Mouse (Mus musculus): ENCODE results near the gene Pyroxd2. TPM values are rescaled to one million over a fixed set of nuclear protein-coding genes. Genes with fewer than 3 reads are reported as not detected.
A peak's percentile ranks its signal among the peaks of the same experiment; 100 is the strongest.
"Not testable (repeated sequence)": the region's sequence is repeated elsewhere in the genome, so short reads cannot be mapped to it uniquely, and the experiment has no call there.

Pyroxd2 gene
- polyA plus RNA-seq, 2 experiments = 2.9 to 6.5 TPM

DNA sequence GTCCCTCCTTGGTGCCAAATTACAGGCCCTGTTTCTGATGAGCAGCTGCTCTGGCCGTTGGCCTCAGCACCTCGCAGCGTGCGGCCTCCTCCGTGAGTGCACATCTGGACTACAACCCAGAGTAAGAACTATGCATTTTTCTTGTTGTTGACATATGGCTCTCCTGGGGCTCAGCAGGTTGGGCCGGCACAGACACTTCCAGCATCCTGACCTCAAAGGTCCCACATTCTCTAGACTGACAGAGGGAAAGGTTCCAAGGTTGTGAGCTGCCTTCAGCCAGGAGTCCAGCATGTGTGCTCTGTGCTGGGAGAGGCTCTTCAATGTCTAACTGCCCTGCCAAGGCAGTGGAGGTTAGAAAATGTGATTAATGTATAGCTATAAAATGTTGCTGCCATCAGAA lies 55.2 kb downstream of the Pyroxd2 start:
- Histone ChIP-seq H3K9ac (ENCODE audit: low read depth, low read length, severe bottlenecking) (no peak overlapping the region), H3K36me3 (ENCODE audit: control insufficient read depth, insufficient read depth, low read length) (no peaks in the 10 kb centered on the region), H3K27ac (replicated peaks; ENCODE audit: low read depth, low read length) (no peak overlapping the region), H3K27me3 (ENCODE audit: control insufficient read depth, insufficient read depth, low read length) (no peaks in the 10 kb centered on the region), H3K9me3 (ENCODE audit: control insufficient read depth, low read length) (no peaks in the 10 kb centered on the region), H3K4me2 (replicated peaks; ENCODE audit: low read depth, low read length, severe bottlenecking) (no peak overlapping the region), H3K4me3 (replicated peaks; ENCODE audit: low read length) (no peak overlapping the region), H3K4me1 (ENCODE audit: control insufficient read depth, insufficient read depth, low read length) (no peaks in the 10 kb centered on the region; the same call in 1 of the 2 replicates)
- DNase-seq (ENCODE audit: low spot score) (no peak), ATAC-seq (ENCODE audit: low FRiP score, low read depth) (0 out of 2 replicates have a peak, but pooled peaks have one; percentile 53)
- no peak for TF ChIP-seq POLR2A (IDR thresholded peaks at IDR 0.05; ENCODE audit: borderline replicate concordance, extremely low read depth, insufficient read depth, insufficient read length)
- 15% methylated on average over 6 of the region's 6 CpGs for WGBS

DNA sequence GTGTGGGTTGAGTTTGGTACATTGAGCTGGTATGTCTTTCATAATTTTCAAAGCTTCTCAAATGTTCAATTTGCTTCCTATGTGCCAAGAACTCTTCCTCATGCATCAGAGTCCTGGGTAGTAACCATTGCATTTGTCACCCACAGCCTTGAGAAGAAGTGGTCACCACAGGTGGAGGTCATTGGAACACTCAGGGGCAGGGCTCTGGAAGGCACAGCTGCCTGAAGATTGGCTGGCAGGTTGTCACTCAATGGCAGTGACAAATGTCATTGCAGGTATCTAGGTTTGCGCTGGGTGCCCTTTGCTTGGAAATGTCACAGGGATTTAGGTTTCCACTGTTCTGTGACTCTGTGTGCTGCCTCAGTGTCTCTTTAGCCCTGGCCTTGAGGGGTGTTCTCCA lies 62.3 kb downstream of the Pyroxd2 start:
- H3K4me1 ChIP-seq (ENCODE audit: control insufficient read depth, insufficient read depth, low read length) = no peaks in the 10 kb centered on the region
- no peaks in the 10 kb centered on the region for H3K27me3 ChIP-seq (ENCODE audit: control insufficient read depth, insufficient read depth, low read length)
- TF ChIP-seq POLR2A (IDR thresholded peaks at IDR 0.05; ENCODE audit: borderline replicate concordance, extremely low read depth, insufficient read depth, insufficient read length) = no peak
- DNase-seq (ENCODE audit: low spot score) (no peak), ATAC-seq (ENCODE audit: low FRiP score, low read depth) (no peak)
- no peak overlapping the region for H3K4me2 ChIP-seq (replicated peaks; ENCODE audit: low read depth, low read length, severe bottlenecking)
- WGBS = 79% methylated on average over 1 of the region's 1 CpGs
- no peaks in the 10 kb centered on the region for H3K9me3 ChIP-seq (ENCODE audit: control insufficient read depth, low read length)
- no peak overlapping the region for H3K27ac ChIP-seq (replicated peaks; ENCODE audit: low read depth, low read length)
- H3K36me3 ChIP-seq (ENCODE audit: control insufficient read depth, insufficient read depth, low read length) = no peaks in the 10 kb centered on the region
- H3K4me3 ChIP-seq (replicated peaks; ENCODE audit: low read length) = no peak overlapping the region
- H3K9ac ChIP-seq (ENCODE audit: low read depth, low read length, severe bottlenecking) = no peak overlapping the region

DNA sequence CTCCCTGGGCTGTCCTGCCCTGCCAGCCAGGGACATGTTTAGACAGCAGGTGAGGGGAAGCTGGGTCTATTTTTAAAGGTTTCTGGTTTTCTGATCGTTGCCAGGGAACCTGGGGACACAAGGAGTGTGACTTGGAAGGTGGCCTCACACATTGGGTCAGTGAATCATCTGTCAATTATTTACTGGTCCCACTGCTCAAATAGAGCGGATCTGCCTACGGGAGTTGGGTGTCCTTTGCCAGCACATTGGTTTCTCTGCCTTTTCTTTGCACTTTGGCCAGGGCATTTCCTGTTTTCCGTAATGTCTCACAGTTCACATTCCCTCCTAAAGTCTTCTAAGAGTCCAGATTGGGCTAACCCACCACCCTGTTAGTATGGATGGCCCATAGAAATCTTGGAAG lies 62.8 kb downstream of the Pyroxd2 start:
- TF ChIP-seq POLR2A (IDR thresholded peaks at IDR 0.05; ENCODE audit: borderline replicate concordance, extremely low read depth, insufficient read depth, insufficient read length) = no peak
- DNase-seq (ENCODE audit: low spot score) = no peak
- Histone ChIP-seq H3K4me2 (replicated peaks; ENCODE audit: low read depth, low read length, severe bottlenecking) (no peak overlapping the region), H3K9ac (ENCODE audit: low read depth, low read length, severe bottlenecking) (no peak overlapping the region), H3K4me1 (ENCODE audit: control insufficient read depth, insufficient read depth, low read length) (no peaks in the 10 kb centered on the region), H3K4me3 (replicated peaks; ENCODE audit: low read length) (no peak overlapping the region), H3K9me3 (ENCODE audit: control insufficient read depth, low read length) (no peaks in the 10 kb centered on the region), H3K27ac (replicated peaks; ENCODE audit: low read depth, low read length) (no peak overlapping the region), H3K36me3 (ENCODE audit: control insufficient read depth, insufficient read depth, low read length) (no peaks in the 10 kb centered on the region), H3K27me3 (ENCODE audit: control insufficient read depth, insufficient read depth, low read length) (no peaks in the 10 kb centered on the region)
- WGBS = 74% methylated on average over 4 of the region's 4 CpGs
- no peak for ATAC-seq (ENCODE audit: low FRiP score, low read depth)

DNA sequence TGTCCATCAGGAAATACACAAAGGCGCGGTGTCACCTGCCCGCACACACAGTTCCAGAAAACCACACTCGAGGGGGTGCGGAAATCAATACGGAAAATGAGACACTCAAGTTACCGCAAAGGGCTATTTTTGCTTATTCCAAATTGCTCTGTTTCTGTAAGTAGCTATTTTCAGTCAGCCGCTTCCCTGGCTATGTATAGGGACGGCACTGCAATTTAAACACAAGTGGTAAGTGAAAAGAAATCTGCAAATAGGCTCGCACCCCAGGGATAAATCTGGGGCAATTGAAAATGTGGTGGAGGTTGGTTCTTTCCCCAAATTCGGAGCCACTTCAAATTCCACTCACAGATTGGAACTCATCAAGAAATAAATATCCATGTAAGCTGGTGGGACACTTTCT lies 63.3 kb downstream of the Pyroxd2 start:
- 81% methylated on average over 11 of the region's 11 CpGs for WGBS
- ATAC-seq (ENCODE audit: low FRiP score, low read depth) (no peak), DNase-seq (ENCODE audit: low spot score) (no peak)

DNA sequence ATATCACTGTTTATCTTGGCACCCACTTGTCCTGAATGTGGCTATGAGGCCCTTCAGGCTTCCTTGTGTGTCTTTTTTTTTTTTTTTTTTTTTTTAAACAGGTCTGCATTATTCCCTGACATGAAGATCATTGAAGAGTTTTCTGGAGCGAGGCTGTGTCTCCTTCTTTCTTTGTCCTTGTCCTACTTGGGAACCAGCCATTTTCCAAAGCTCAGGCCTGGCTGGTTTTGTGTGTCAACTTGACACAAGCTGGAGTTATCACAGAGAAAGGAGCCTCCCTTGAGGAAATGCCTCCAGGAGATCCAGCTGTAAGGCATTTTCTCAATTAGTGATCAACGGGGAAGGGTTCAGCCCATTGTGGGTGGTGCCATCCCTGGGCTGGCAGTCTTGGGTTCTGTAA lies 69.8 kb downstream of the Pyroxd2 start:
- not testable (repeated sequence) for H3K9ac ChIP-seq (ENCODE audit: low read depth, low read length, severe bottlenecking); H3K4me2 ChIP-seq (replicated peaks; ENCODE audit: low read depth, low read length, severe bottlenecking); H3K9me3 ChIP-seq (ENCODE audit: control insufficient read depth, low read length); H3K27me3 ChIP-seq (ENCODE audit: control insufficient read depth, insufficient read depth, low read length); ATAC-seq (ENCODE audit: low FRiP score, low read depth); H3K27ac ChIP-seq (replicated peaks; ENCODE audit: low read depth, low read length); H3K4me1 ChIP-seq (ENCODE audit: control insufficient read depth, insufficient read depth, low read length); H3K4me3 ChIP-seq (replicated peaks; ENCODE audit: low read length); DNase-seq (ENCODE audit: low spot score); H3K36me3 ChIP-seq (ENCODE audit: control insufficient read depth, insufficient read depth, low read length)
- 63% methylated on average over 2 of the region's 2 CpGs for WGBS

More for the DNA sequence above, 63.3 kb downstream of the Pyroxd2 start:
- Histone ChIP-seq H3K27me3 (ENCODE audit: control insufficient read depth, insufficient read depth, low read length) (no peaks in the 10 kb centered on the region), H3K36me3 (ENCODE audit: control insufficient read depth, insufficient read depth, low read length) (no peaks in the 10 kb centered on the region), H3K9me3 (ENCODE audit: control insufficient read depth, low read length) (no peaks in the 10 kb centered on the region), H3K9ac (ENCODE audit: low read depth, low read length, severe bottlenecking) (no peak overlapping the region), H3K4me3 (replicated peaks; ENCODE audit: low read length) (no peak overlapping the region), H3K4me1 (ENCODE audit: control insufficient read depth, insufficient read depth, low read length) (no peaks in the 10 kb centered on the region), H3K4me2 (replicated peaks; ENCODE audit: low read depth, low read length, severe bottlenecking) (no peak overlapping the region), H3K27ac (replicated peaks; ENCODE audit: low read depth, low read length) (no peak overlapping the region)
- TF ChIP-seq POLR2A (IDR thresholded peaks at IDR 0.05; ENCODE audit: borderline replicate concordance, extremely low read depth, insufficient read depth, insufficient read length) = no peak

DNA sequence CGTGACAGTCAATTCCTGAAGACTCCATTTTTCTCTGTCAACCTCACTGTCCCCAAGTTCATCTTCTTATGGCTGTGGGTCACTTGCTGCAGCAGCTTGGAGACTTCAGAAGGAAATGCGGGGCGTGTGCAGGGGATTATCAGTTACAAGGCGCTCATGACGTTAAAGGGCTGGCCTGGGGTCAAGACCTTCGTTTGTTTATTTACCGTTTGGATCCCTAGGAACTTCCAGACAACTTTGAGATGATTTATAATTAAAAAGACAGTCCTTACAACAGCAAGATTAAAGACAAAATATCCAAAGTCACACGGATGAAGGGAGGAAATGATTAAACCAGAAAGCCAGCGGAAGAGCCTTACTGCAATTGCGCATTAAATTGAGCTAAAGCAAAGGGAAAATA lies 74.4 kb downstream of the Pyroxd2 start:
- Histone ChIP-seq H3K4me1 (ENCODE audit: control insufficient read depth, insufficient read depth, low read length) (no peaks in the 10 kb centered on the region), H3K27ac (replicated peaks; ENCODE audit: low read depth, low read length) (no peak overlapping the region), H3K36me3 (ENCODE audit: control insufficient read depth, insufficient read depth, low read length) (no peaks in the 10 kb centered on the region), H3K27me3 (ENCODE audit: control insufficient read depth, insufficient read depth, low read length) (no peaks in the 10 kb centered on the region), H3K4me3 (replicated peaks; ENCODE audit: low read length) (no peak overlapping the region), H3K9me3 (ENCODE audit: control insufficient read depth, low read length) (peaks cover 3% of the 10 kb centered on the region; the same call in 1 of the 2 replicates), H3K4me2 (replicated peaks; ENCODE audit: low read depth, low read length, severe bottlenecking) (no peak overlapping the region), H3K9ac (ENCODE audit: low read depth, low read length, severe bottlenecking) (no peak overlapping the region)
- no peak for DNase-seq (ENCODE audit: low spot score)
- TF ChIP-seq POLR2A (IDR thresholded peaks at IDR 0.05; ENCODE audit: borderline replicate concordance, extremely low read depth, insufficient read depth, insufficient read length) = no peak
- WGBS = 58% methylated on average over 10 of the region's 10 CpGs
- ATAC-seq (ENCODE audit: low FRiP score, low read depth) = no peak

Measured in limb, embryonic 14.5 days (tissue).